Mouse (Mus musculus) heart, adult 18-20 months (tissue): Measurements from ENCODE around the gene Bmpr1b. TPM values are rescaled to one million over a fixed set of nuclear protein-coding genes. Genes with fewer than 3 reads are reported as not detected.

Experiments
- DNase-seq, 2 experiments: peaks; one replicate each; pipeline ENCODE4 v3.0.0; 2021 to 2022; ENCODE audit warnings: mixed read lengths in 1 of 2
- total RNA-seq, 2 experiments: library from RNA; stranded (reverse); gene quantifications; 2 replicates each; pipeline ENCODE4 v1.2.3; 2021

Bmpr1b gene
- total RNA-seq, 2 experiments from 2014 or later = 0.15 TPM

- no peak for DNase-seq
These were observed 268.9 kb downstream of the Bmpr1b start for GRCm38 (mm10) chr3:141900361-141900760.

- DNase-seq = no peak
These were observed 269.7 kb downstream of the Bmpr1b start for GRCm38 (mm10) chr3:141899521-141899920.

GRCm38 (mm10) chr3:141897698-141898097 is 271.5 kb downstream of the Bmpr1b start:
- DNase-seq = no peak

GRCm38 (mm10) chr3:141896870-141897554 is 272.2 kb downstream of the Bmpr1b start:
- DNase-seq = no peak

GRCm38 (mm10) chr3:141895096-141895495 is 274.1 kb downstream of the Bmpr1b start:
- no peak for DNase-seq

DNA sequence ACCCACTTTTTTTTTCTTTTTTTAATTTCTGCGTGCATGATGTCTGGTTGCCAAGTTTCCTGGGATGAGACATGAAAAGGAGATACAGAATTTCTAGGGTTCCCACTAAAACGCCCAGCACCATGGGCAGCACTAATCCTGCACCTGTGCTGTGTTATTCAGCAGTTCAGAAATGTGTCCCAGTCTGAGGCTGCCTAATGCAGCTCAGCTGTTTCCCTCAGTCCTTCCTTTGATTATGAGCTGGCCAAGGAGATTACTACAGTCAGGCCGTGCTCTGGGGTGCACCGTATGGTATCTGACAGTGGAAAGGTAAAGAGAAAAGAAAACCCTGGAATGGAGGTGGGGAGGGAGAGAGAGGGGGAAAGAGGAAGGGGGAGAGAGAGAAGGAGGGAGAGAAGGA is 278.6 kb downstream of the Bmpr1b start:
- DNase-seq = no peak

- DNase-seq = peak in 1 of 2 experiments; percentile 2
These were observed 281.6 kb downstream of the Bmpr1b start for GRCm38 (mm10) chr3:141887476-141888274.

- DNase-seq = no peak
These were observed 285.0 kb downstream of the Bmpr1b start for GRCm38 (mm10) chr3:141884190-141884589.

GRCm38 (mm10) chr3:141882496-141882895 is 286.7 kb downstream of the Bmpr1b start:
- DNase-seq = no peak

DNA sequence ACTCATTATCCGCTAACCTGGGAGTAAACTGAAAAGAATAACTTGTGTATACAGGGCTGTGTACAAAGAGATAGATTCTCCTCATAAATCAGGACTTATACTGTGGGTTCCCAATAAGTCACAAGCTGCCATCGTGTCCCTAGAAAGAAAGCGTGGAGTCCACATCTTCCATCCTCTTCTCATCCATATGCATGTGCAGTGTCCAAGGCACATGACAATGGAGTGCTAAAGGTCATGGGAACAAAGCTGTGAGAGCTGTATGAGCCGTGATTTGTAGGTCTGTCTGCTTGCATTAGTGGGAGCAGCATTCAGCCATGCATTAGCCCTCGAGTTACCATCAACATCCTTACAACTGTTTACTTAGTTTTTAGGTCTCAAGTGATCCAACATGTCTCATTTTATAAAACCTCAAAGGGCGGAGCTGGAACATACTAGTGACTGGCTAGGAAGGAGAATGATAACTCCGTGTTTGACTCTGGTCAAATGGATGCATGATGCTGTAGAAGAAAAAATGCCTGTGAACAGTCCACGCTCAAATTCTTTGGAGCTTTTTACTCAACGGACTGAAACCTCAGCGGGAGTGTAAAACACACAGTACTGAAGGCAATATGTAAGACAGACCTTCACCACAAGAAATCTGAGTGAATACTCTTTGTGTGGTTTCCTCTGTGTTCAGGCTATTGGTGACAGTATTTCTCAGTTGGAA is 296.7 kb downstream of the Bmpr1b start:
- DNase-seq = no peak

DNA sequence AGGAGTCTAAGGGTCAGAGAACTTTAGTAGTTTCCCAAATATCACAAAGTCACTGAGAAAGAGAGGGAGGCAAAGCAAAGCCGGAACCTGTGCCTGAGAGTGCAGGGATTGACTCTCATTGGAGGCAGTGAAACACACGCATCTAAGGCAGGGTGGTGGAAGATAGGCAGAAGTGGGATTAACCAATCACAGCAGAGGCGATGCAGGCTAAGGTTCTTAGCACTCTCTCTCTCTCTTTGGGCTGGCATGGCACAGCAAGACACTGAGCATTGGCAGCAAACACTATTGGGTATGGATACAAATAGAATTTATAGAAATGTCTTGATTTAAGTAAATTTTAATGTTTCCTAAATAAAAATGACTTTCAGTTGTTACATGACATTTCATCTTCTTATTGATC is 297.4 kb downstream of the Bmpr1b start:
- no peak for DNase-seq

GRCm38 (mm10) chr3:141862816-141863461 is 306.3 kb downstream of the Bmpr1b start:
- peak; percentile 23 to 32 for DNase-seq

GRCm38 (mm10) chr3:141857123-141857522 is 312.1 kb downstream of the Bmpr1b start:
- DNase-seq = no peak

DNA sequence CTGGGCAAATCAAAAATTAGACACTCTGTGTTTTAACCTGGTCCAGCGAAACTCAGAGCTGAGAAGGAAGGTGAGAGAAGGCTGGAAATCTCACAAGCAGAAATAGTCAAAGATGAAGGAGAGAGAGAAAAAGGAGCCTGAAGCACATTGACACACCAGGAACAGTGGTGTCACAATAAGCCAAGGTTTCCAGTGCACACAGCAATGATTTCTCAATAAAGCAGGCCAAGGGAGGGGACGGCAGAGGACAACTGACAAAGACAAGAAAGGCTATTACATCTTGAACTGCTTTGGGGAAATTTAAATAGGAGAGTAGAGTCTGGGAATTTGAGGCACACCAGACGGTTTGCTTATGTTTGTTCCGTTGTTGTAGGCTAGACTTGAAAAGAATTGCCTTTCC is 314.9 kb downstream of the Bmpr1b start:
- DNase-seq = no peak

DNA sequence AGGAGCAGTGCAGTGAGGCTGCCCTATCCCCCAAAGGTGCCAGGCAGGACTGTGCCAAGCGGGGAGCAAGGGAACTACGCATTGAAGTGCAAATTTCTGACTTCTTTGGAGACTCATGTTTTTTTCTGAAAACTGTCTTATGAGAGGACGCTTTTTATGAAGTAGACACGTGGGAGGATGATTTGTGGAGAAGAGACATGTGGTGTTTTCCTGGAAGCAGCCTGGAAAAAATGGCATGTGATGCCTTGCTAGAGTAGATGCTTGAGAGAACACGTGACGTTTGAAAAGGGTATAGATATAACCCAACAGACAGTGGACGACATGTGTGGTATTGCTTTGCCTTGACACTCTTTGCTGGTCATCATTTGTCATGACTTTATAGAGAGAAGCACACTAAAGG is 319.1 kb downstream of the Bmpr1b start:
- no peak for DNase-seq

DNA sequence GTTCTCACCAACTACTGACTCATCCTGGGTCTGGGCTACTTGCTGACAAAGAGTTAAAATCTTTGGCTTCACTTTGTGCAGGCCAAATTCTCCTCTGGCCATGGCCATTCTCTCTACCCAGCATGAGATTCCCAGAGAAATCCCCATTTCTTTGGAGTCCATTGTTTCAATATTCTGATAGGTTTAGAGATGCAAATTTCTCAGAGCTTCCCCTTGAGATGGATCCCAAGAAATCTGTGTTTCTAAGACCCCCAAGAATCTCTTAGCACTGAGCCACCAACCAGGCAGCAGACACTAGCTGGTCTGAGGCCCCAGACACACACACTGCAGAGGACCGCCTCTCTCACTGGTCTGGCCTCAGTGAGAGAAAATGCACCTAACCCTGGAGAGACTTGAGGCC is 320.0 kb downstream of the Bmpr1b start:
- DNase-seq = no peak

GRCm38 (mm10) chr3:141838864-141839263 is 330.4 kb downstream of the Bmpr1b start:
- DNase-seq = peak in 1 of 2 experiments; percentile 13

DNA sequence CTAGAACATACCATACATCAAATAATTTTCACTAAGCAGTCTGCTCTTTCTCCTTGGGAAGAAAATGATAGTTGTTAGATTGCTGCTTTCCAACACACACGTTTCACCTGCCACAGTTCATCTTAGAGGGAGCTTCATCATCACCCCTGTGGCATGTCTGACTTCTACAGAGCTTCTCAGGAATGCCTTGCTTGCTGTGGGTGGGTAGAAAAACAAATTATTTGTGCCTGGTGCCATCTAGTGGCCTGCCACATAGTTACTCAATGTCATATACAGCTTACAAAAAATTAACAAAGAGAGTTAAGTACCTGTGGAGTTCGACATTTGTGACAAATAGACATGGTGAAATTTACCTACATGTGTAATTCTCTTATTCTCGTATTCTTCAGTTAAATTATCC is 338.1 kb downstream of the Bmpr1b start:
- peak in 1 of 2 experiments; percentile 47 for DNase-seq

DNA sequence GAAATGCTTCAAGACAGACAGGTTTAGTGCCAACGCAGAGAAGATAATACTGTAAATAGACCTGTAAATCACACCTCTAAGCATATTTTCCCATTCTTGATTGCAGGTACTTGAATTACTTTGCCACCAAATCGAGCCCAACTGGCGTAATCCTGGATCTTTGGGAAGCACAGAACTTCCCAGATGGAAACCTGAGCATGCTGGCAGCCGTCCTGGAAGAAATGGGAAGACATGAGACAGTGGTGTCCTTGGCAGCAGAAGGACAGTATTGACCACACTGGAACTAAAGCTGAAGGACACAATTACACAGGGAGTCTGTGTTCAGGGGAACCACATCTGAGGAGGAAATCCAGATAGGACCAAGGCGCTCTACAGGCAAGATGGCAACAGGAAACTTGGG is 340.9 kb downstream of the Bmpr1b start:
- no peak for DNase-seq

DNA sequence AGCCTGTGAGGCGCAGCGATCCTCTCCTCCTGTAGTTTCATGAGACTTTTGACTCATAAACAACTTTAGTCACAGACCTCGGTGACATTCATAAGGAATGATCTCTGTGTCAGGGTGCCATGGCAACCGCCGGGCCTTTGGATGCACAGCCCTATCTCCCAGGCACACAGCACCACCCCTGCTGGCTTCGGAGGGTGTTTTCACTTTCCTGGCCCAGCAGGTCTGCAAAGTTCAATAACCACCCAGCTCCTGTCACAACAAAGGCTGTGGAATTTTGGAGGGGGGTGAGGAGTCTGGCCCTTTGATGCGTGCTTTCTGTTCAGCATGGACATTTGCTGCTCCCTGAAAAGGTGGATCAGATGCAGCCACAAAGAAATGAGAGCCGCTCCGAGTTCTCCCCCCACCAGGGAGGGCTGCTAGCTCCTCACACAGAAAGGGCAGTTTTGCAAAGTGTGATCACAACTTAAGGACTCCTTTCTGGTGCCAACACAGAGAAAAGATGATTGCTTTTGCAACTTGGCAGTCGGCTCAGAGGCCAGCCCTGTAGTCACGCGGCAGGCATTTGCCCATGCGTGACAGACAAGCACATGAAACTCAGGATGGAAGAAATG is 349.8 kb downstream of the Bmpr1b start:
- DNase-seq = no peak

DNA sequence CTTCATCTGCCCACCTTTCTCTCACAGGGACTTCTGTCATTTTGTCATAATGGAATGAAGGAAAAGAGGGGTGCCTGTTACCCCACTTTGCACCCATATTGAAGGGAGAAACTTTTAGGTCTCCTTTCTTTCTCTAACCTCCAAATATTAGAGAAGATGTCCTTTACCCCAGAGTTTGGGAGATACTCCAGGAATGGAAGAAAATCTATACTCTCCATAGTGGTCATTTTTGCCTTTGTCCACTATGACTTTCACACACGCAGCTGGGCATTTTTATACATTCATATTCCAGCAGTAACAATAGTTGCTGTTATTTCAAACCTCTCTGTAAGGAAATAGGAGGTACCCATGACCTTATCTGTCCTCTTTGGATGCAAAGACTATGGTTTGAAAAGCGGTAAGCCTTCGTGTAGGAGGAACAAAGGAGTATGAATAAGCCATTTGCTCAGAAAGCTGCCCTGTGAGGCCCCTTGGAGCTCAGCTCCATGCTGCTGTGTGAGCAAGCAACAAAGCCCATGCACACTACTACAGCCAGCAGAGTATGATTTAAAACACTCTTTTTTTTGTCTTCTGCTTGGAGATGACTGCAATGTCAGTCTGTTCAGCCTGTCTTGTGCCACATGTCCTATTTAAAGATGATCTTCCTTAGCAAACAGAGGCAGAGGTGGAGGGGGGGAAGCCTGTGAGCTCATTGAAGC is 350.5 kb downstream of the Bmpr1b start:
- DNase-seq = no peak
